Mouse (Mus musculus) midbrain, embryonic 10.5 days (tissue): ENCODE results near the gene Olfr552. TPM values are rescaled to one million over a fixed set of nuclear protein-coding genes. Genes with fewer than 3 reads are reported as not detected.
"Not testable (repeated sequence)": the region's sequence is repeated elsewhere in the genome, so short reads cannot be mapped to it uniquely, and the experiment has no call there.

ENCODE experiments used
- DNase-seq: peaks from one replicate; pipeline ENCODE4 v3.0.0-alpha.2; 2017; ENCODE audit warnings: low spot score
- H3K27ac ChIP-seq: fragments of 300-500 bp; sonication (generic); replicated peaks from 2 replicates; pipeline ENCODE4 v1.5.1; 2016; ENCODE audit warnings: mild to moderate bottlenecking
- H3K27me3 ChIP-seq: fragments of 300-500 bp; sonication (generic); 2 replicates; pipeline ENCODE4 v1.6.1; 2016; ENCODE audit warnings: low read depth, mild to moderate bottlenecking; ENCODE audit not compliant: poor library complexity, severe bottlenecking
- H3K36me3 ChIP-seq: fragments of 300-500 bp; sonication (generic); 2 replicates; pipeline ENCODE4 v1.6.1; 2016; ENCODE audit warnings: mild to moderate bottlenecking, moderate library complexity
- H3K4me1 ChIP-seq: fragments of 300-500 bp; sonication (generic); 2 replicates; pipeline ENCODE4 v1.6.1; 2016
- H3K4me3 ChIP-seq: fragments of 300-500 bp; sonication (generic); 2 replicates; pipeline ENCODE4 v1.5.1; 2016; ENCODE audit warnings: mild to moderate bottlenecking, moderate library complexity
- H3K9me3 ChIP-seq: fragments of 300-500 bp; sonication (generic); replicated peaks from 2 replicates; pipeline ENCODE4 v1.6.1; 2016; ENCODE audit warnings: mild to moderate bottlenecking
- WGBS: fragments of 180-500 bp; shearing (Covaris S2); methylation state at CpG from one replicate; pipeline ENCODE4 v1.1.7; 2016; 5-methylcytosine and 5-hydroxymethylcytosine counted together
- polyA plus RNA-seq: library from polyadenylated mRNA; unstranded; fragments of >200 nt; fragmentation: Nextera tagmentation; extraction: Ambion mirVana; gene quantifications from 2 replicates; pipeline ENCODE4 v1.2.1, GENCODE M21; 2016

Gene Olfr552
- polyA plus RNA-seq = not detected in 2 replicates

DNA sequence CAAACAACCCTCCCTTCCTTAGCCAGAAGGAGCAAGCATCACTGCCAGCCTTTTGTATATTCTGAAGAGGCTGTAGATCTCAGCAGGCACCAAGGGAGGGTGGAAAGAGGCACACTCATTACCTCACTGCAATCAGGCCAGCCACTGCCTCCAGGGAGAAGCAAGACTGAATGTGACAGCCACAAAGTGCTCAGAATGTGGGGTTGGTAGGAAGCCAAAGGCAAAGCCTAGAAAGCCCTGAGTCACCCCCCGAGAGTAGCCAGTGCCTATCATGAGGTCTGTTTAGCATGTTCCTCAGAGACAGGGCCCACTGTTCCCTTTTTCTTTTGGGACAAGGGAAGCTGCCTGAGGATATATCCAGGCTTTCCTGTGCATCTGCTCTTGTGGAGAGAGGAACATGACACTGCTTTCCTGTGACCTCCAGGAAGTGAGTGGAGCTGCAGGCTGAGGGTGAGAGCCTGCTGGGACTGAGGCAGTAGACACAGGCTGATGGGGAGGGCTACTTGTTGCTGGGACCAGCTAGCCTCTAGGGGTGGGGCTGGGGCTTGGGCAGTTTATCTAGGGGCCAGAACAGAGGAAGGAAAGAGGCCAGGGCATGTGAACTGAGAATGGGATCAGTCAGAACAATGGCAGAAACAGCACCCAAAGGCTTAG is at the start of gene Olfr552:
Gene Olfr552, plus strand, starts transcription at position 393 of the 654 bp plus-strand sequence.
- H3K9me3 ChIP-seq = no peaks in the 10 kb centered on the region
- H3K4me3 ChIP-seq = no peak within 1 kb of the TSS
- H3K27ac ChIP-seq = no peak within 1 kb of the TSS
- no peak for DNase-seq
- H3K27me3 ChIP-seq = no peaks in the 10 kb centered on the region
- WGBS = 81% methylated on average over 1 of the region's 1 CpGs
- H3K36me3 ChIP-seq = no peaks in the 10 kb centered on the region
- H3K4me1 ChIP-seq = no peaks in the 10 kb centered on the region

DNA sequence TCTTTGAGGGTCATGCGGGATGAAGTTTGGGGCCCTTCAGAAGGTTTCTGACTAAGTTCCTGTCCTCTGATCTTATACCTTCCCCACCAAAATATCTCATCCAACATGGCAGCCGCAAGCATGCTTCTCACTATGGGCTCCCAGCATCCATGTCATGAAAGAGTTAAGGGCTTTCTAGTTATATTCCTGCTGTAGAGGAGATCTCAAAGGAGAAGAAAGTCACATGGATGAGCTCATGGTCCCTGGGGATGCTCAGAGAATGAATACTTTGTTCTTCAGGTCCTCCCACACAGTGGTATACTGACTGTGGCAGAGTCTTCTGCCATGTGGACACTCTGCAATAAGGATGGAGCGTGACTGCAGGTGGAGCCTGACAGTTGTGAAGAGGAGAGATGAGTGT is 48.0 kb upstream of the Olfr552 start, which contains the start of gene Olfr549:
Gene Olfr549, plus strand, starts transcription at position 301 of the 400 bp plus-strand sequence.
- Histone ChIP-seq H3K4me3 (no peak within 1 kb of the TSS), H3K27ac (no peak within 1 kb of the TSS), H3K4me1 (no peaks in the 10 kb centered on the region), H3K9me3 (no peaks in the 10 kb centered on the region), H3K27me3 (no peaks in the 10 kb centered on the region), H3K36me3 (no peaks in the 10 kb centered on the region)
- no peak for DNase-seq
- 91% methylated on average over 3 of the region's 3 CpGs for WGBS

DNA sequence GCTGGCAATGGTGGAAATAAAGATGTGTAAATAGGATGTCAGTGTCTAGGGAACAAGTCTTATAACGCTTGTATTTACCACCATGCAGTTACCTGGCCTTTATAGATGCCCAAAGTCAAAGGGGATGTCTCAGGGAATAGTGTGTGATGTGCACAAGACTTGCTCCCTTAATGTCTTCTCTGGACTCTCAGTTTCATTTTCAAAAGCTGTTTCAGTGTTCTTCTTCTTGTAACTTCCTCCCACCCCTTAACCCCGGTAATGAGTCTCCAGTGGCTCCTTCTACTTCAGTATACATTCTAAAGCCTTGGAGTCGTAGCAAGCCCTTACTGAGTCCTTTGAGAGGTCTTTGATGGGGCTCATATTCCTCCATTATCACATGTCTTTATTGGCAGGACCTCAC is 44.3 kb upstream of the Olfr552 start:
- Histone ChIP-seq H3K4me1 (no peaks in the 10 kb centered on the region), H3K4me3 (no peak overlapping the region), H3K9me3 (no peaks in the 10 kb centered on the region), H3K36me3 (no peaks in the 10 kb centered on the region), H3K27ac (no peak overlapping the region), H3K27me3 (no peaks in the 10 kb centered on the region)
- no peak for DNase-seq
- WGBS = 83% methylated on average over 3 of the region's 3 CpGs

DNA sequence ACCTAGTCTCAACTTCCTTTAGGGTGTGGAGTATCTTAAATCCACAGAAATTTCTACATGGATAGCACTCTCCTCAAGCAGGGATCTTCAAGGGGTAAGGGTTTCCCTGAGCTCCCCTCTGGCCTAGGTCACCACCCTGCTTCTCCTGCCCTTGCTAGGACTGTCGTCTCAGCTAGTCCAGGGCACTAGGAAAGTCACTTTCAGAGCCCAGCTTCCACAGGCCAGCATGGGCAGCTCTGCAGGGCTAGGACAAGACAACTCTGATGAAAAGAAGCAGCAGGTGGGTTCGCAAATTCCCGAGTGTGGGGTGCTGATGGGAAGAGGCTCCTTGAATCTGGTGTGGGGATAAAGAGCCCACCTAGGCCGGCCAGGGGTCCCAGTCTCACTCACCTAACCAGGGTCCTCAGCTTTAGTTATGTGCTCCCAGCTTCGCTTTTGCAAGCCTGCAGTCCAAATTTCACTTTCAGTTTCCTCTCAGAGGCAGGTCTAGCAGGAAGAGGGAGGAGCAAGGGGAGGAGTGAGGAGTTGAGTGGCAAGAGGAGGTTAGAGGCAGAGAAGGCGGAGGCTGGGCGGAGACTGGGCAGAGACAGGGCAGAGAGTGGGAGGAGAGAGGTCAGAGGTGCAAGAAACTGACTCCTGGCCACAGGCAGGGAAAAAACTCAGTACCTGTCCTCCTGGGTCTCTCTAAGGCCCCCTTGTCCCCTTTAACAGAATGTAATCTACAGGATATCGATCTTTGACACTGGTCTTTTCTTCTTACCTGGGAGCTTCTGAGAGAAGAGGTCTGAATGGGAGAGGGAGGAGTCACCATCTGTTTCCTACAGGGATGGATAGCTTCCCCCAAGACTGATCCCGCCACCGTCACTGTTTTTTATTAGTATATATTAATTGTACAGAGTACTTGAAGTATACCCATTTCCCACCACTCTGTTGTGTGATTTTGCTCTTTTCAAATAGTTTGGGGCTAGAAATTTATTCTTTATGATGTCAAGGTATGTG is 32.3 kb upstream of the Olfr552 start, which contains the start of gene Trim21:
Gene Trim21, minus strand, starts transcription at position 488 of the 999 bp plus-strand sequence.
- H3K4me1 ChIP-seq = peaks cover 29% of the 10 kb centered on the region
- no peaks in the 10 kb centered on the region for H3K9me3 ChIP-seq
- H3K4me3 ChIP-seq = peak within 1 kb of the TSS; percentile 52
- H3K27ac ChIP-seq = peak within 1 kb of the TSS; percentile 77
- peak; percentile 62 for DNase-seq
- H3K36me3 ChIP-seq = no peaks in the 10 kb centered on the region
- 24% methylated on average over 10 of the region's 10 CpGs for WGBS
- no peaks in the 10 kb centered on the region for H3K27me3 ChIP-seq

DNA sequence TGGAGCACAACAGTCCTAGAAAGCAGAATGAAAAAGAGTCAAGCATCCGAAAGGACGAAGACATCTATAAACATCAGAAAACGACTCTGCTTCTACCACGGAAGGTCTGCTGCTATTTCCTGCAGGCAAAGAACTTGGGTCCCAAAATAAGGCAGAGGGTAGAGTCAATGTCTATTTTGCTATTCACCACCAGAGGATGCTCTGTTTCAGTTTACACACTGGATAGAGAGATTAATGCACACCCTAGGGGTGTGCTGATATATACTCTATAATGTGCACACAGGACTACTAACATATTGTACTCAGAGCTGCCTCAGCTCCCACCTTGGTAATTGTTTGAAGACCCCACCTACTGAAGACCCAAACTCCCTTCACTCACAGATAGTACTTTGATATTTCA is 31.4 kb upstream of the Olfr552 start:
- no peak for DNase-seq
- Histone ChIP-seq H3K9me3 (no peaks in the 10 kb centered on the region), H3K27me3 (0 out of 2 replicates have a peak, but pooled peaks cover 2% of the 10 kb centered on the region), H3K4me1 (peaks cover 21% of the 10 kb centered on the region), H3K36me3 (no peaks in the 10 kb centered on the region), H3K27ac (no peak overlapping the region), H3K4me3 (no peak overlapping the region)
- 90% methylated on average over 4 of the region's 4 CpGs for WGBS

DNA sequence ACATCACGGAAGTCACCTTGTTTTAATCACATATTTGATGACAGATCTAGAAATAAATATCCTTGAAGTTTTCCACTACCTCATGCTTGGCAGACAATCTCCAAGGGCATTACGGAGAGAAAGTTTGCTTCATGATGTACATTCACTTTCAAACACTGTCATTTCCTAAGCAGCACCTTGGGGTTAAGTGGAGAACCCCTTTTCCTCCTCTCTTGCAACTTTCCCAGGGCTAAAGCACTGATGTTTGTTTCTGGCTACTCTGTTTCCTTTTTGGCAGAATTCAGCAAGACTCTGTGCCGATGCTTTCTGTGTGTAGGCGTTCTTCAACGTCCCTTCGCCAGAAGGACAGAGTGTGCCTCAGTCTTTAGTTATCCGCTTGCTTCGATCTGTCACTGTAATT is 26.4 kb upstream of the Olfr552 start, which contains the start of gene Olfr550:
Gene Olfr550, plus strand, starts transcription at position 301 of the 400 bp plus-strand sequence.
- DNase-seq = no peak
- WGBS = 93% methylated on average over 8 of the region's 8 CpGs
- H3K27me3 ChIP-seq = peaks cover 10% of the 10 kb centered on the region; the same call in 1 of the 2 replicates

DNA sequence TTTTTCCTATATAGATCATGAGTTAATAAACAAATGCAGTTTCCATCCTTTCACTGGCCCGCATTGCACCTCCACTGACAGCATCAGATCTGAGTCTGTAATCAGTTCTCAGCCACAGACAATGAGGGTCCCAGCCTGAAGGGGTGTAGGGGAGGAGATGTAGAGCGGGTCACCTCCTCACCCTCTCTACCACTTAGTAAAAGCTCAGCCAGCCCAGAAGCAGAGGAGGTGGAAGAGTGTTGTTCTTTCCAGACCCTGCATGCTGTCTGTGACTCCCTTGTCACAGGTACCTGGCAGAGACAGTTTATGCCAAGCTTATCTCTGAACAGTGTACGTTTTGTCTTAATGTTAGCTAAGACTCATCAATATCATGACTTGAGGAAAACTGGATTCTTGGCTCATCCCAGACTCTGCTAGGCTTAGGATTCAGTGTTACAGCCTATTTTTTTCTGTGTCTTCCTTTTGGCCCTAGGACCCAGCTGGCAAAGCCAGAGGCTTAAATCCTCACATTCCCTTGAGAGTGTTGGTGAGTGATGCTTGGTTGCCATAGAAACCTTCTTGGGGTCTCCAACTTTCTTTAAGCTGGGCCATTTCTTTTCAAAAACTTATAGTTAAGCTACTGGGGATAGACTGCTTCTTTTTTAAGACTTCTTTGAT is 24.3 kb upstream of the Olfr552 start:
- WGBS = 53% methylated on average over 3 of the region's 3 CpGs
- H3K27me3 ChIP-seq = peaks cover 10% of the 10 kb centered on the region; the same call in 1 of the 2 replicates
- H3K27ac ChIP-seq = peak overlapping the region; percentile 57
- H3K4me1 ChIP-seq = peaks cover 22% of the 10 kb centered on the region
- H3K9me3 ChIP-seq = no peaks in the 10 kb centered on the region
- H3K4me3 ChIP-seq = no peak overlapping the region
- peak; percentile 53 for DNase-seq
- H3K36me3 ChIP-seq = no peaks in the 10 kb centered on the region

More for the DNA sequence above, 26.4 kb upstream of the Olfr552 start, which contains the start of gene Olfr550:
- H3K4me3 ChIP-seq = no peak within 1 kb of the TSS
- H3K27ac ChIP-seq = 0 out of 2 replicates have a peak within 1 kb of the TSS, but pooled peaks have one; percentile 13
- no peaks in the 10 kb centered on the region for H3K36me3 ChIP-seq
- H3K9me3 ChIP-seq = no peaks in the 10 kb centered on the region
- H3K4me1 ChIP-seq = peaks cover 22% of the 10 kb centered on the region

DNA sequence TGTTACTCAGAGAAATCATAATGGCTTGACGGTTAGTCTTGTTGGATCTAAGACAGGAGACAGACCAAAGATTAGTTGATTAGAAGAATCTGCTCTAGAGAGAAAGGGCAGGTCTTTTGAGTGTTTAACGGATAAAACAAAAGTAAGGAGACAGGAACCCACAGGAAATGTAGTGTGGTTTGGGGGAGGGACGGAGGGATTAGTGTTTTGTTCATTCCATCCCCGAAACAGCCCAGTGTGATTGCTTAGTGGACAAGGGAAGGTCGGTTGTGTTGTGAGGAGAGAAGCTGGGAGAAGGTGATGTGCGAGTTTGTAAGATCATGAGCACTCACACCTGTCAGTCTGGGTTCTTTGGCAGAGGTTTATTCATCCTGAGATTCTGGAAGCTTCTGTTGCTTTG is 21.6 kb upstream of the Olfr552 start:
- DNase-seq = no peak
- WGBS = 64% methylated on average over 6 of the region's 6 CpGs
- no peak overlapping the region for H3K27ac ChIP-seq

DNA sequence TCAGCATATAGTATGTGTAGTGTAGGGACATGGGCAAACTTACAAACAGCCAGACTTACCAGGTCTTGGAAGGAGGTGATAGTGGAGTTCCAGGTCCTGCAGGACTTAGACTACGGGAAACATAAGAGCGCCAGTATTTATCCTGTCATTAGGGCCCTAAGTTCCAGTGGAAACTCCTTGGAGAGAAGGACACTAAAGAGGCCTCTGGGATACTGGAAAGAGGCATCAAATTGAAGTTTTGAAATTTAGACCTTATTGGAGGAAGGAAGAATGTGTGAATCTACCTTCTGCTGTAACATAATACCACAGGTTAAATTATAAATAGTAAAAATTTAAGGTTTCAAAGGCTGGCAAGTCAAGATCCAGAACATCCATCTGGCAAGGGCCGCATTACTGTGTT is 5.8 kb upstream of the Olfr552 start, which contains the start of gene Olfr551:
Gene Olfr551, minus strand, starts transcription at position 101 of the 400 bp plus-strand sequence.
- WGBS = 96% methylated on average over 3 of the region's 3 CpGs
- H3K4me3 ChIP-seq = no peak within 1 kb of the TSS
- H3K9me3 ChIP-seq = no peaks in the 10 kb centered on the region
- H3K27ac ChIP-seq = no peak within 1 kb of the TSS
- no peaks in the 10 kb centered on the region for H3K27me3 ChIP-seq
- H3K36me3 ChIP-seq = no peaks in the 10 kb centered on the region
- no peak for DNase-seq
- no peaks in the 10 kb centered on the region for H3K4me1 ChIP-seq

More for the DNA sequence above, 21.6 kb upstream of the Olfr552 start:
- Histone ChIP-seq H3K27me3 (peaks cover 10% of the 10 kb centered on the region; the same call in 1 of the 2 replicates), H3K36me3 (no peaks in the 10 kb centered on the region), H3K4me1 (peaks cover 22% of the 10 kb centered on the region), H3K9me3 (no peaks in the 10 kb centered on the region), H3K4me3 (no peak overlapping the region)

DNA sequence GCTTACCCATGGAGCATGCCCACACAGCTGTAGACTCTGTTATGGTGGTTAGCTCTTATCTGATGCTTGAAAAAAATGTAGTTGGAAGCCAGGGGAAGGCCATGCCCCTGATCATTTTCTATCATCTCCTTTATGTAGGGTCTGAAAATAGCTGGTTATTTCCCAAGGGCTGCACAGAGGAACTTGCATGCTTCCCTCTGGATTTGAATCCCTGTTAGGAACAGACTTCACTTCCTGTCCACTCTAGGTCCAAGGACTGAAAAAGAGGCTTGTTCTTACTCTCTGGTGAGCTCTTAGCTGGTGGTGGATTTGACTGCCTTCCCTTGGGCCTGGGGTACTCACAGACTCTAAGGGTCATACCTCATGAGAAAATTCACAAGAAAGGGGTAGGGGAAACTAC is 20.5 kb downstream of the Olfr552 start, which contains the start of gene Olfr553:
Gene Olfr553, minus strand, starts transcription at position 101 of the 400 bp plus-strand sequence.
- Histone ChIP-seq H3K27me3 (no peaks in the 10 kb centered on the region), H3K4me1 (no peaks in the 10 kb centered on the region), H3K9me3 (no peaks in the 10 kb centered on the region), H3K4me3 (no peak within 1 kb of the TSS), H3K27ac (no peak within 1 kb of the TSS), H3K36me3 (no peaks in the 10 kb centered on the region)
- DNase-seq = no peak

DNA sequence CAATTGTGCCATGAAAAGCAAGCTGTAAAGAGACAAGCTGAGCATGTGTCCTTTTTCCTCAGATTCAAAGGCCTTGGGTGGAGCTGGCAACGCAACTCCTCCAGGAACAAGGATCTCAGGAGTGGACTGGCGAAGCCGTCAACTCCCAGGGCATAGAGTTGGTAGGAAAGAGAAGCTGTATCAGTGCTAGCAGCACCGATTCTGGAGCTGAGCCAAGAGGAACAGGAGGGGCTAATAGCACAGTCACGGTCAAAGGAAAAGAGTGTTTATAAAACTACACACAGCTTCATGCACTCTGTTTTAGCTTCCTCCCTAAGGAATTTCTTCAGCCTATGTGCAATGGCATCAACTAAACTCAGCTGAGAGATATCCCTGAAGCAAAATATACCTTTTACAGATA is 22.0 kb downstream of the Olfr552 start:
- no peak for DNase-seq
- 84% methylated on average over 5 of the region's 5 CpGs for WGBS
- Histone ChIP-seq H3K9me3 (no peaks in the 10 kb centered on the region), H3K36me3 (no peaks in the 10 kb centered on the region), H3K27me3 (no peaks in the 10 kb centered on the region), H3K4me1 (no peaks in the 10 kb centered on the region), H3K27ac (no peak overlapping the region), H3K4me3 (no peak overlapping the region)

DNA sequence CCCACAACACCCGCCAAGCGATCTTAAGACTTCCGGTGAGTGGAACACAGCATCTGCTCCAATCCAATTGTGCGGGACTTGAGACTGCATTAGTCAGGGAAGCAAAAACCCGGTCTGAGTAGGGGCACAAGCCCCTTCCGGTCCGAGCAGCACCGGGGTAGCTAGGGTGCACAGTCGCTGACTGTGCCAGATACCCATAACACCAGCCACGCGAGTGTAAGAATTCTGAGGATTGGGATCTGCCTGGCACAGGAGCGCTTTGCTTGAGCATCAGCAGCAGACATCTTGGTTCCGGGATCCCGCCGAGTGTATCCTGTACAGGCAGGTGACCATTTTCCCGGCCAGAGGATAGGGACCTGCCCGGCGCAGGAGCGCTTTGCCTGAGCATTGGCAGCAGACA is 22.8 kb downstream of the Olfr552 start:
- 88% methylated on average over 19 of the region's 19 CpGs for WGBS
- H3K27me3 ChIP-seq, H3K9me3 ChIP-seq, H3K4me3 ChIP-seq, H3K27ac ChIP-seq, H3K36me3 ChIP-seq, DNase-seq, H3K4me1 ChIP-seq: not testable (repeated sequence)
